Mouse (Mus musculus) natural killer cell, adult 2 months (primary cell): ENCODE data around the gene Mast2.

Experiments
- DNase-seq, 2 experiments: peaks; one replicate each; pipeline ENCODE4 v3.0.0; 2022; ENCODE audit warnings: low spot score in 2 of 2

The Mast2 gene

GRCm38 (mm10) chr4:116464126-116464981 is at the start of gene Mast2:
Gene Mast2 (minus strand): TSS chr4:116464183.
- peak; percentile 47 to 67 for DNase-seq

GRCm38 (mm10) chr4:116507425-116508218 is 43.6 kb upstream of the Mast2 start, which contains the start of gene Ipp:
Gene Ipp (plus strand): TSS chr4:116507549.
- peak; percentile 94 to 96 for DNase-seq

GRCm38 (mm10) chr4:116506886-116507424 is 43.0 kb upstream of the Mast2 start:
- DNase-seq, result no peak

- no peak for DNase-seq
Measured at GRCm38 (mm10) chr4:116499978-116500377, 36.0 kb upstream of the Mast2 start.

- no peak for DNase-seq
Measured at GRCm38 (mm10) chr4:116493646-116494045, 29.7 kb upstream of the Mast2 start.

- no peak for DNase-seq
Measured at GRCm38 (mm10) chr4:116492460-116492859, 28.5 kb upstream of the Mast2 start.

- DNase-seq, result no peak
Measured at GRCm38 (mm10) chr4:116491886-116492285, 27.9 kb upstream of the Mast2 start.

GRCm38 (mm10) chr4:116491119-116491536 is 27.1 kb upstream of the Mast2 start:
- no peak for DNase-seq

GRCm38 (mm10) chr4:116483476-116483875 is 19.5 kb upstream of the Mast2 start:
- DNase-seq, result no peak

GRCm38 (mm10) chr4:116481322-116481721 is 17.3 kb upstream of the Mast2 start:
- no peak for DNase-seq

GRCm38 (mm10) chr4:116463231-116464125 is 505 bp downstream of the Mast2 start:
- no peak for DNase-seq

- DNase-seq, result no peak
Measured at GRCm38 (mm10) chr4:116461943-116462342, 2.0 kb downstream of the Mast2 start.

- no peak for DNase-seq
Measured at GRCm38 (mm10) chr4:116451553-116451952, 12.4 kb downstream of the Mast2 start.

- DNase-seq, result no peak
Measured at GRCm38 (mm10) chr4:116449951-116450350, 14.0 kb downstream of the Mast2 start.

GRCm38 (mm10) chr4:116448673-116449072 is 15.3 kb downstream of the Mast2 start:
- DNase-seq, result peak; percentile 51 to 68

- DNase-seq, result no peak
Measured at GRCm38 (mm10) chr4:116439383-116439782, 24.6 kb downstream of the Mast2 start.

GRCm38 (mm10) chr4:116438561-116438960 is 25.4 kb downstream of the Mast2 start:
- DNase-seq, result no peak

GRCm38 (mm10) chr4:116435626-116436025 is 28.4 kb downstream of the Mast2 start:
- DNase-seq, result no peak

- DNase-seq, result no peak
Measured at GRCm38 (mm10) chr4:116422186-116422585, 41.8 kb downstream of the Mast2 start.

GRCm38 (mm10) chr4:116421170-116421569 is 42.8 kb downstream of the Mast2 start:
- DNase-seq, result no peak

GRCm38 (mm10) chr4:116412993-116413392 is 51.0 kb downstream of the Mast2 start:
- DNase-seq, result no peak
